Mouse (Mus musculus) layer of hippocampus, adult 9-11 months (tissue): ENCODE data around the gene Tmc8.
A peak's percentile ranks its signal among the peaks of the same experiment; 100 is the strongest.

Experiments used
- DNase-seq: peaks from one replicate; pipeline ENCODE4 v3.0.0; 2022

Gene Tmc8

GRCm38 (mm10) chr11:117781993-117782704, at the start of gene Tmc8, which contains the start of gene Tmc6:
Gene Tmc8, plus strand, starts transcription at chr11:117782076.
Gene Tmc6, minus strand, starts transcription at chr11:117782198.
- no peak for DNase-seq

DNA sequence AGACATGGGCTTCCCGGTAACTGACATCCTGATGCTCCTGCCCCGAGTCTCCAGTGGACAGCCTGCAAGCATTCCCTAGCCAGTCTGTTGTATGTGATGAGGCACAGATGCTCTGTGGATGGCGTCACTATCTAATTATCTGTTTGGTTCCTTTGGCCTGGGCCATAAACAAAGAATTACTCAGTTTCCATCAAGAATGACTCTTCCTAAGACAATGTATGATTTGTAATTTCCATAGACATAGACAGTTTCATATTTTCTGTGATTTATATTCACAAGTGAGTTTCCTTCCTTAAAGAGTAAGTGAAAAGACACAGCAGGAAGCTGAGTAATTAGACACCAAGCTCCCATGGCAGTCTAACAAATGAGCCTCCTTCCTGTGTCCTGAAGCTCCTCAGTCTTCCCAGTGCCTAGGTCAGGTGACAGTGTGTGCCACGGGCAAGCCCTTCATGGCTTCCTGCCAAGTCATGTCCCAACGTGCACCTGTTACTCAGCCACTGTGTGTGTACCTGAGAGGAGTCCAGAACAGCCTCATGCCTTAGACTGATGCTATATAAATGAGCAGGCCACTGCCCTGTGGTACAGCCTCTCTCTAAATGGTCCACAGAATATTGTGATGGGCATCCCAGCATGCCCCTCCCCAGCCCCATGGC, 45.7 kb upstream of the Tmc8 start:
- no peak for DNase-seq

- no peak for DNase-seq
Observed at GRCm38 (mm10) chr11:117738123-117738522, 43.8 kb upstream of the Tmc8 start.

DNA sequence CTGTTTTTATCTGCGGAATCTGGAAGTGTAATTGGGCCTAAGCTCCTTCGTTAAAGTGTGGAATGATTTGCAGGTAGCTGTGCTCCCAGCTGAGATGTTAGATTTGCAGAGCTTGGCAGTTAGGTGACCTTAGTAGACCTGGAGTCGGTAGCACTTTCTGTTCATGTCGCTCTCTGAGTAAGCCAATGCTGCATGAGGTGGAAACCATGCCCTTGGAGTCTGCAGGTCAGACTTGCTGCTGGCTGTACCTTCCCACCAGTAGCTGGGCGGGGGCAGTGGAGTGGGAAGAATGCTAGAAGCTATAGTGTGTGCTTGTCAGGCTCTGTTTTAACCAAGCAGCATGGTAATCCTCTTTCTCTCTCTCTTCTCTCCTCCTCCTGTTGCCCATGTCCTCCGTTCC, 40.7 kb upstream of the Tmc8 start:
- DNase-seq, result no peak

DNA sequence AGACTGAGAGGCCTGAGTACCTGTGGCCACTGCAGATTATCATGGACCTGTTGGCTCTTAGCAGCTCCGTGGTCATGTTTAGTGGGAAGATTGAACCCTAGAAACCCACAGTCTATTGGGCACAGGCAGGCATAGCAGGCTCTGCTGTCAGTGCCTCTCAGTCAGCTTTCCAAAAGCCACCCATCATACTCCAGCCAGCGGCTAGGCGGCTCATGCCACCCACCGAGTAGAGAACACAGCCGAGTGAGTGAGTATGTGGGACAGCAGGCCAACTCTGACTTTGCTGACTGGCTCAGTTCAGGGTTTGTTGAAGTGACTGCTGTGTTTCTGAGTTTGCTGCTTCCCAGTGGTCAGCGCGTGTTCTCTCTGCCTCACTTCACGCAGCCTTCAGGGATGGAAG, 39.6 kb upstream of the Tmc8 start:
- DNase-seq, result no peak

- DNase-seq, result no peak
Observed at GRCm38 (mm10) chr11:117742715-117743114, 39.2 kb upstream of the Tmc8 start.

- no peak for DNase-seq
Observed at GRCm38 (mm10) chr11:117743454-117744030, 38.3 kb upstream of the Tmc8 start.

DNA sequence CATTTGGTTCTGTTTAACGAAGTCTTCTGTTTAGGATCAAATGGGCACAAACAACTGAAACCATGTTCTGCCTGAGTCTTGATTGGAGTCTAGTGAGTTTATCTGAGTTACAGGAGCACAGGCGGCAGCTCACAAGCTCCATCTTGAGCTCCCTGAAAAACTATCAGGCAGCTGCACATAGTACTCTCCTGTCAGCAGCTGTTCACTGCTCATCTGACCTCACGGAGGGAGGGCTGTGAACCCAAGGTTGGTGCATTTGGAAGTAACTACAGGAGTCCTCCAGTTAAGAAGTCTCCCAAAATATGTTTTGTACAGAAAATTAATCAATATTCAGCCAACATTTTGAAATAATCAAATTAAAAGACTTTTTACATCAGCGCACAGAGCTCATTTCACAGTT, 33.2 kb upstream of the Tmc8 start:
- DNase-seq, result no peak

DNA sequence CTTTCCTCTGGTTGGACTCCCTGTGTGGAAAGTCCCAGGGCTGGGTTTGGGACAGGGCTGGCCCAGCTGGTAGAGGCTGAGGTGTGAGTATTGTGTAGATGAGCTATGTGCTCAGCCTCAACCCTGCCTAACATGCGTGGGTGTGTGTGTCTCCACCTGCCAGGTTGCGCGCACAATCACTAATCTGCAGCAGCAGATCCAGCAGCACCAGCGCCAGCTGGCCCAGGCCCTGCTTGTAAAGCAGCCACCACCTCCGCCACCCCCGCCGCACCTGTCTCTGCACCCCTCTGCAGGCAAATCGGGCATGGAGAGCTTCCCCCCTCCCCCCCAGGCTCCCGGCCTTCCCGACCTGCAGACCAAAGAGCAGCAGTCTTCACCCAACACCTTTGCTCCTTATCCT, 32.5 kb upstream of the Tmc8 start:
- peak; percentile 94 for DNase-seq

- DNase-seq, result peak; percentile 61
Observed at GRCm38 (mm10) chr11:117751544-117751943, 30.3 kb upstream of the Tmc8 start.

- DNase-seq, result no peak
Observed at GRCm38 (mm10) chr11:117755891-117756290, 26.0 kb upstream of the Tmc8 start.

DNA sequence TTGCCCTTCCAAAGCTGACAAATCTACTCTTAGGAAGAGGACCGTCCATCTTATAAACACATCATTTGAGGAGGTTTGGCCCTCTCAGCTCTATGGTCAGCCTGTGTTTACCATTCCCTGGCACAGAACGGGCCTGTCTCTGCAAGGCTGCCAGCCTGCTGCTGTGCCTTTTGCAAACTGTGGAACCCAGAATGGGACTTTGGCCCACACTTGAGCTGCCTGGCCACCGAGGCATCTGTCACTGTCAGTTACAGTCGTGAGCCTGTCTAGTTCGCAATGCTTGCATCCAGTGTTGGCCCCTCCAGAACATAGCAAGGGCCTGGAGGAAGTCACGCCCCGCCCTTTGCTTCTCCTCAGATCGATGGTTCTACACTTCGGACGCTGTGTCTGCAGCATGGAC, 22.6 kb upstream of the Tmc8 start:
- no peak for DNase-seq

DNA sequence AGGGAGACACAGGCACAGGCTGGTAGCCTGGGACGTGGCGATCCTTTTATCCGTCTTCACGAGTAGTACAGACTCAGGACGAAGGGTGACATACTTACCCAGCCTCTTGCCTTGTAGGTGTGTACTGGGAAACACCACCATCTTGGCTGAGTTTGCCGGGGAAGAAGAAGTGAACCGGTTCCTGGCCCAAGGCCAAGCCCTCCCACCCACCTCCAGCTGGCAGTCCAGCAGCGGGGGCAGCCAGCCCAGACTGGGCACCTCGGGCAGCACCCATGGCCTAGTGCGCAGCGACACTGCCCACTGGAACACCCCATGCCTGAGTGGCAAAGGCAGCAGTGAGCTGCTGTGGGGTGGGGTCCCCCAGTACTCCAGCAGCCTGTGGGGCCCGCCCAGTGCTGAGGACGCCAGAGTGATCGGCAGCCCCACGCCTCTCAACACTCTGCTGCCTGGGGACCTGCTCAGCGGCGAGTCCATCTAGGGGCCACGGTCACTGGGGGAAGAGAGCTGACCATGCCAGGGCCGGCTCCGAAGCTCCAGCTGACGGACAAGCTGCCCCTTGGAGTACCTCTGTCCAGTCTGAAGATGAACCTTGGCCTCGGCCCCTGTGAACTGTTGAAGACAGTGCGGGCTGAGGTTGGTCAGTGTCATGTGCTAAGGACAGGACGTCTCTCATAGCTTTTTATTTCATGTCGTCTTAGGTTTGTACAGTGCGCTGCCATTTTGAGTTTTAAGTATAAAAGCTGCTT, 21.3 kb upstream of the Tmc8 start:
- DNase-seq, result no peak

DNA sequence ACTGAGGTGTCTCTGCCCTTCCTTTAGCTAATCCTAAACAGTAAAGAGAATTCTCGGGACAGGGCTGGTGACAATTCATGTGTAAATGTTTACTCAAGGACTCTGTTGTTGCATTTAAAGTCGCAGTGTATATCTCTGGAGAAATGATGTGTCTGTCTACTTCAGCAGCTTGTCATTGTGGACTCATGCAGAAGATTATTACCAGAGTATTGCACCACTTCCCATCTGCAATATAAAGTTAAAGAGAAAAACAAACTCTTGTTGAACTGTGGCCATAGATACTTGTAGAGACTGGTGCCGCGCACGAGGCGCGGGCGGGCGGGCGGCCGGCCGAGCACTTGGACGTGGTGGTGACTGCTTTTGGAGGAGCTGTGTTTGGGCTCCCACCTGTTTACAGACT, 20.1 kb upstream of the Tmc8 start:
- DNase-seq, result no peak

DNA sequence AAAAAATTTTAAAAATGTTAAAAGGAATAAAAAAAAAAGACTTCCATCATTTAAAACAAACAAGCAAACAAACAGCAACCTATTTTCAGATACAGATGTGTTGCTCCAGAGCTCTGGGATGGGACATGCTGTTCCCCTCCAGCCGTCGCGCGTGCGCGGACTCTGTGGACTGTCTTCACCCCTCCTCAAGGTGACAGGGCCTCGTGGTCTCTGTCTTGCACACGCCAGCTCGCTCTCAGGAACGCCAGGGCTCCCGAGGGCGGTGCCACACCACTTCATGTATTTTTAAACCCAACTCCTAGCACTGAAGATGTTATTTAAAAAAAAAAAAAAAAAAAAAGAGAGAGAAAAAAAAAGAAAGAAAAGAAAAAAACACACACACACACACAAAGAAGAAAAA, 19.6 kb upstream of the Tmc8 start:
- DNase-seq, result no peak

GRCm38 (mm10) chr11:117764319-117764718, 17.6 kb upstream of the Tmc8 start:
- no peak for DNase-seq

GRCm38 (mm10) chr11:117765361-117765760, 16.5 kb upstream of the Tmc8 start:
- no peak for DNase-seq

- DNase-seq, result no peak
Observed at GRCm38 (mm10) chr11:117766275-117766674, 15.6 kb upstream of the Tmc8 start.

- DNase-seq, result no peak
Observed at GRCm38 (mm10) chr11:117768725-117769682, 12.9 kb upstream of the Tmc8 start.

- DNase-seq, result no peak
Observed at GRCm38 (mm10) chr11:117769683-117770047, 12.2 kb upstream of the Tmc8 start.

DNA sequence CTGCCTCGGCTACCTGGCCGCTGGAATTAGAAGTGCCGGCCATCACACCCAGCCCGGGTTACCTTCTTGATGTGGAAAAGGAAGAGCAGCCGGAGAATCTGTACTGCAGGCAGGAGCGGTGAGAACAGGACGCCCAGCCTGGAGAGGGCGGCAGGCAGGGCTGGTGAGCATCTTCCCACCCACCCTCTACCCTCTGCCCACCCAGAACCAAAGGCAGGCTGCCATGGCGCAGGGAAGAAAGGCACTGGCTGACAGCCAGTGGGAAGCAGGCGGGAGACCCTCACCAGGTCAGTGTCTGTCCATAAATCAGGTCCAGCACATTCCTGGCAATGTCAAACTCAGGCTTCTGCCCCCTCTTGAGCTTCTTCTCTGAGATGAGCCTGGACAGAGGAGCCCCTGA, 11.5 kb upstream of the Tmc8 start:
- no peak for DNase-seq

DNA sequence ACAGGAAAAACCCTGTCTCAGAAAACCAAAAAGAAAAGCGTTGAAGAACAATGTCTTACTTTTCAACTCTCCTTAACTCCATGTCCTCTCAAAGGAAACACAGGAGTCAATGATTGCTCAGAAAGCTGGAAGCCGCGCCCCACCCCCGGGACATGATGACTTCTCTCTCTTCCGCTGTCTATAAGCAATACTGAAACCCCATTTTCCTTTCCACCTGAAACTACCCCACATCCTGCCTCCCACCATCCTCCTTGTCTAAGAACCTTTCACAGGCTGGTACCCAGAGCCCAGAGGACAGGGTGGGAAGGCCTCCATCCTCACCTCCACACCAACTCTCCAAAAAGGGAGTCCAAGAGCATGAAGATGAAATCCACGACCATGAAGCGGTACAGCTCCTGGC, 9.5 kb upstream of the Tmc8 start:
- no peak for DNase-seq

DNA sequence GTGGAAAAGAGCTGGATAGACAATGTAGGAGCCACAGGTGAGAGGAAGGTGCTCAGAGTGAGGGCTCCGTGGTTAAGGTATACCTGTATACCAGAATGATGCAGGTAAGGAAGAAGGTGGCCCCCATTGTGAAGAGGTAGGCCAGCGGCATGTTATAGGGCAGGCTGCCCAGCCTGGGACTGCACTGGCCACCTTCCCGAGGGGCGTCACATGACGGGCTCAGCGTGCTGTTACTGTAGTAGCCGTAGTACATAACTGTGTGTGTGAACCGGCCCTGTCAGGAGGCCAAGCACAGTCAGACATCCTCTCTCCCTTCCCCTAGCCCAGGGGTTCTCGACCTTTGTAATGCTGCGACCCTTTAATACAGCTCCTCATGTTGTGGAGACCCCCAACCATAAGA, 7.0 kb upstream of the Tmc8 start:
- no peak for DNase-seq
